Mouse (Mus musculus) megakaryocyte-erythroid progenitor cell, adult 5-6 weeks (primary cell): Measurements from ENCODE around the gene Olfr692. TPM values are rescaled to one million over a fixed set of nuclear protein-coding genes. Genes with fewer than 3 reads are reported as not detected.
"Not testable (repeated sequence)": the region's sequence is repeated elsewhere in the genome, so short reads cannot be mapped to it uniquely, and the experiment has no call there.

Experiments used
- ATAC-seq: replicated peaks from 2 replicates; pipeline ENCODE4 v1.8.0; 2016; ENCODE audit warnings: mild to moderate bottlenecking, inconsistent platforms; ENCODE audit not compliant: severe bottlenecking, poor library complexity, low FRiP score, low TSS enrichment
- total RNA-seq, 2 experiments: library from RNA; stranded (forward) in 1 of 2; stranded (reverse) in 1 of 2; fragments of 200-1000, 215-1000 nt in 1 of 2; fragments of >200 nt in 1 of 2; fragmentation: Nextera tagmentation in 1 of 2; gene quantifications; 2 replicates each; pipeline ENCODE4 v1.2.3; 2014 to 2017

The Olfr692 gene
- total RNA-seq (2014; fragmentation: Nextera tagmentation) (not detected in 2 replicates), total RNA-seq (2017) (not detected in 2 replicates)

- no peak for ATAC-seq
Measured at GRCm38 (mm10) chr7:105367930-105368329, at the start of gene Olfr692. Gene Olfr692, plus strand, starts transcription at chr7:105368230.

DNA sequence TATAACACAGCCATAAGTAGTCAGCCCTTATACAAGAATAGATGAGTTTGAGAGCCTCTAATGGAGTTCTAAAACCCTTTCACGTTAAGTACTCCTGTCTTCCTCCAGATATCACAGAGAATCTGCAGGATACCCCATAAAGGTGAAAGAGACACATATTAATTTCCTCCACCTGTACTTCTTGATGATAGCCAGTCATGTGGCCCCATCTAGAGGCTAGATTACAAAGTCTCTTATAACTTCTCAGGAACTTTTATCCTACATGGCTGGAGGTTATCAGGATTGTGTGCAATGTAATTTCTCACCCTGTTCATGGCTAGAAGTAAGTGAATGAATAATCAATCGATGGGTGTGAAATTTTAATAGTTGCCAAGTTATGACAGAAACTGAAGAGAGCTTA, 42.7 kb upstream of the Olfr692 start:
- ATAC-seq = no peak

GRCm38 (mm10) chr7:105334004-105334403, 34.0 kb upstream of the Olfr692 start, which contains the start of gene Olfr690:
Gene Olfr690, minus strand, starts transcription at chr7:105334104.
- no peak for ATAC-seq

- no peak for ATAC-seq
Measured at GRCm38 (mm10) chr7:105342170-105342569, 25.9 kb upstream of the Olfr692 start, which contains the start of gene Olfr691. Gene Olfr691, minus strand, starts transcription at chr7:105342270.

- ATAC-seq = no peak
Measured at GRCm38 (mm10) chr7:105342752-105343151, 25.3 kb upstream of the Olfr692 start.

GRCm38 (mm10) chr7:105356064-105356463, 12.0 kb upstream of the Olfr692 start:
- ATAC-seq = not testable (repeated sequence)

GRCm38 (mm10) chr7:105356487-105356886, 11.5 kb upstream of the Olfr692 start:
- not testable (repeated sequence) for ATAC-seq

- ATAC-seq = no peak
Measured at GRCm38 (mm10) chr7:105361713-105362112, 6.3 kb upstream of the Olfr692 start.

DNA sequence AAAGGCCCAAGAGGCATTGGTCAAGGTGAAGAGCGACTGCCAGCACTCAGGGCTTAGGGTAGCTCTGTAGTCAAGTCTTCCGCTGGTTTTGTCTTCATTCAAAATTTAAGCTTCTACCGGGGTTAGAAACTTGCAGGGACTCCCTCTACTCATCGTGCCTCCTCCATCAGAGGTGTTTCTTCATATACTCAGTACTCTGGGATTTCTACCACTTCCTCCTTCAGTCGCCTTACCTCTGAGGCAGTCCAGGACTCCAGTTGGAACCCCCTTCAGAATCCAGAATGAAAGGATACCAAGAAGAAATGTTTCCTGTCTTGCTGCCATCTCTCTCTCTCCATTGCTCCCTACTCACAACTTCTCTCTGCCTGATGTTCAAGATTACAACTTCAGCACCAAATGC, 762 bp upstream of the Olfr692 start:
- no peak for ATAC-seq

GRCm38 (mm10) chr7:105368521-105368920, 491 bp downstream of the Olfr692 start:
- ATAC-seq = no peak

GRCm38 (mm10) chr7:105372912-105373311, 4.9 kb downstream of the Olfr692 start:
- no peak for ATAC-seq

- peak; percentile 96 for ATAC-seq
Measured at GRCm38 (mm10) chr7:105373509-105373908, 5.5 kb downstream of the Olfr692 start.

DNA sequence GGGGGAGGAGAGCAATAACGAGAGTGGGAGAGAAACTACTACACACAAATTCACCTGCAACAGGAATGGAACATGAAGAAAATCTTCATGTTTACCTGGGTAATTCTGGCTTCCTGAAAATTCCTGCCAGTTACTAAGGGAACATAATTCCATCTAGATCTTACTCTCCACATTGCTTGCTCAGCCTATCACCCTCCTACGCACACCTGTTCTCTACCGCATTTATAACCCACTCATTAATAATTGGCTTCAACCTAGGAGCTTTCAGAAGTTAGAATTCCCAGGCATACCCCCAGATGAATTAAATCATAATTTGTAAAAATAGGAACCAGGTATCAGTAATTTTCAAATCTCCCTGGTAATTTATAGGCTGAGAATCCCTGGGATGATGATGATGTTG, 5.9 kb downstream of the Olfr692 start:
- ATAC-seq = no peak

GRCm38 (mm10) chr7:105374866-105375265, 6.8 kb downstream of the Olfr692 start, which contains the start of gene Gm5901:
Gene Gm5901, plus strand, starts transcription at chr7:105375038.
- ATAC-seq = no peak

- no peak for ATAC-seq
Measured at GRCm38 (mm10) chr7:105380329-105380728, 12.3 kb downstream of the Olfr692 start.

GRCm38 (mm10) chr7:105387696-105388095, 19.7 kb downstream of the Olfr692 start:
- ATAC-seq = no peak

DNA sequence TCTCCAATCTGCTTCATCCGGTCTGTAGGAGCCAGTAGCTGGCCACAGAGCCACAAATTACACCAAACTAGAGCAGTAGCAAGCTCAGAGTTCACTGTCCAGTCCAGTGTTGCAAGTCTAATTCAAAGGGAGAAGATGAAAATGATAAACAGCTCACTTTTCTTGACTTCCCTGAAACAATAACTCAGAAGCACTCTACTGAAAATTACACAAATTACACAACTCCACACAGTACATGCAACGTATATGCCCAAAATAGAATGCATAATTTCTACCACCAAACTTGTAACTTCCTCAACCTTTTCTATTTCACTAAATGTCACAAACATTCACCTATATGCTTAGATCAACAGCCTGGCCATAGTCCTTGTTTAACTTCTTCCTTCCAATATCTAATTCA, 22.2 kb downstream of the Olfr692 start:
- no peak for ATAC-seq

DNA sequence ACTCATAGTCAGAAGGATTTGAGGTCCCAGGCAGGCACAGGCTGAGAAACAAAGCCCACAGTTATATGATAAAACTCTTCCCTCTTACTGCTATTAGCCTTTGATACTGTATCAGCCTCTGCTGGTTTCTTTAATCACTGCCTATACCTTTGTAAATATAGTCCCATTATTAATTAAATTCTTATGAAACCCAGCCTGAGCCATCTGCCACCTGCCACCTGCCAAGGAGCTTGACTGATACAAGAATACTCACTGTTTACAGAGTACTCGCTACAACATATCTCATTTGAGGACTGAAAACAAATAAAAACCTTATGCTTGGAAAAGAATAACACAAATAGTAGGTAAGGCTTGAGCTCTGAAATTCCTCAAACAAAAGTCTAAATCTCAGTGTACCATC, 26.6 kb downstream of the Olfr692 start:
- no peak for ATAC-seq

- ATAC-seq = no peak
Measured at GRCm38 (mm10) chr7:105395131-105395820, 27.2 kb downstream of the Olfr692 start.

- ATAC-seq = no peak
Measured at GRCm38 (mm10) chr7:105396126-105396525, 28.1 kb downstream of the Olfr692 start.
